In genomic region chr10:81167200-81168086, GRCm38 (mm10) we compare ENCODE assay signal across 8 mouse cellular contexts. TPM values are rescaled to one million over a fixed set of nuclear protein-coding genes. Genes with fewer than 3 reads are reported as not detected.
DNase-seq lines count a peak whose midpoint lies in the region; ATAC-seq and TF ChIP-seq lines count a peak whose summit lies in the region.

Gene Pias4 (minus strand): TSS chr10:81167923.

- no peaks in the 10 kb centered on the region for H3K27me3 ChIP-seq in heart, embryonic 12.5 days (replicated peaks)
- no peaks in the 10 kb centered on the region for H3K27me3 ChIP-seq in kidney, postnatal 0 days (ENCODE audit: insufficient read depth, low read length)
- no peaks in the 10 kb centered on the region for H3K27me3 ChIP-seq in liver, embryonic 11.5 days (replicated peaks; ENCODE audit: control insufficient read depth, insufficient read depth, low read length)
- no peaks in the 10 kb centered on the region for H3K27me3 ChIP-seq in stomach, embryonic 14.5 days (ENCODE audit: control insufficient read depth, insufficient read depth, low read length)

- WGBS in heart, embryonic 12.5 days: under 1% methylated on average over 54 of the region's 64 CpGs
- WGBS in kidney, postnatal 0 days: under 1% methylated on average over 56 of the region's 64 CpGs
- WGBS in liver, embryonic 11.5 days: under 1% methylated on average over 64 of the region's 64 CpGs
- under 1% methylated on average over 45 of the region's 64 CpGs for WGBS in stomach, embryonic 14.5 days

- H3K9me3 ChIP-seq in heart, embryonic 12.5 days (replicated peaks): no peaks in the 10 kb centered on the region
- H3K9me3 ChIP-seq in kidney, postnatal 0 days (replicated peaks; ENCODE audit: low read length): no peaks in the 10 kb centered on the region
- H3K9me3 ChIP-seq in liver, embryonic 11.5 days (ENCODE audit: control insufficient read depth, low read length): no peaks in the 10 kb centered on the region
- H3K9me3 ChIP-seq in stomach, embryonic 14.5 days (ENCODE audit: control insufficient read depth, low read depth, low read length): no peaks in the 10 kb centered on the region

- H3K9ac ChIP-seq in heart, embryonic 12.5 days: peak within 1 kb of the TSS; percentile 92
- peak within 1 kb of the TSS; percentile 87 for H3K9ac ChIP-seq in kidney, postnatal 0 days (ENCODE audit: low read depth, low read length)
- peak within 1 kb of the TSS; percentile 87 for H3K9ac ChIP-seq in liver, embryonic 11.5 days (ENCODE audit: low read depth, low read length)
- peak within 1 kb of the TSS; percentile 66 for H3K9ac ChIP-seq in stomach, embryonic 14.5 days (replicated peaks; ENCODE audit: low read depth, low read length)

- peak within 1 kb of the TSS; percentile 89 for H3K4me3 ChIP-seq in heart, embryonic 12.5 days
- peak within 1 kb of the TSS; percentile 91 for H3K4me3 ChIP-seq in kidney, postnatal 0 days (replicated peaks; ENCODE audit: low read depth, low read length)
- H3K4me3 ChIP-seq in liver, embryonic 11.5 days (ENCODE audit: low read depth, low read length): peak within 1 kb of the TSS; percentile 92
- H3K4me3 ChIP-seq in stomach, embryonic 14.5 days (ENCODE audit: low read depth, low read length): peak within 1 kb of the TSS; percentile 80

- H3K4me1 ChIP-seq in heart, embryonic 12.5 days (replicated peaks): peaks cover 18% of the 10 kb centered on the region
- peaks cover 8% of the 10 kb centered on the region for H3K4me1 ChIP-seq in kidney, postnatal 0 days (replicated peaks; ENCODE audit: insufficient read depth, low read length)
- peaks cover 19% of the 10 kb centered on the region for H3K4me1 ChIP-seq in liver, embryonic 11.5 days (replicated peaks; ENCODE audit: control insufficient read depth, insufficient read depth, low read length)
- peaks cover 7% of the 10 kb centered on the region; the same call in 1 of the 2 replicates for H3K4me1 ChIP-seq in stomach, embryonic 14.5 days (ENCODE audit: control insufficient read depth, insufficient read depth, low read length)

- H3K4me2 ChIP-seq in heart, embryonic 12.5 days: peak within 1 kb of the TSS; percentile 90
- H3K4me2 ChIP-seq in kidney, postnatal 0 days (ENCODE audit: low read length): peak within 1 kb of the TSS; percentile 79
- peak within 1 kb of the TSS; percentile 93 for H3K4me2 ChIP-seq in liver, embryonic 11.5 days
- H3K4me2 ChIP-seq in stomach, embryonic 14.5 days (replicated peaks; ENCODE audit: low read depth, low read length): peak within 1 kb of the TSS; percentile 92

- H3K27ac ChIP-seq in heart, embryonic 12.5 days (ENCODE audit: poor library complexity, severe bottlenecking): peak within 1 kb of the TSS; percentile 69
- peak within 1 kb of the TSS; percentile 88 for H3K27ac ChIP-seq in kidney, postnatal 0 days
- H3K27ac ChIP-seq in liver, embryonic 11.5 days (ENCODE audit: low read depth, low read length): peak within 1 kb of the TSS; percentile 96
- peak within 1 kb of the TSS; percentile 66 for H3K27ac ChIP-seq in stomach, embryonic 14.5 days (ENCODE audit: low read length)

- ATAC-seq in erythroid progenitor cell, adult 5-6 weeks (replicated peaks; ENCODE audit: low FRiP score, poor library complexity, severe bottlenecking): peak; percentile 93
- peak; percentile 94 for ATAC-seq in heart, embryonic 12.5 days (ENCODE audit: insufficient number of reproducible peaks, low FRiP score)
- peak; percentile 87 for ATAC-seq in kidney, postnatal 0 days (replicated peaks; ENCODE audit: low FRiP score, low read depth)
- ATAC-seq in liver, embryonic 11.5 days (replicated peaks; ENCODE audit: low FRiP score): peak; percentile 88
- peak; percentile 91 for ATAC-seq in stomach, embryonic 14.5 days (ENCODE audit: insufficient number of reproducible peaks, insufficient read depth, low FRiP score, low read depth)

- DNase-seq in CD4-positive helper T cell, adult 2 months (ENCODE audit: low read depth, low spot score): peak; percentile 100
- DNase-seq in brain, embryonic 18.5 days (ENCODE audit: low read depth, low spot score): peak; percentile 99
- DNase-seq in kidney, postnatal 0 days (ENCODE audit: low spot score): peak; percentile 99
- peak; percentile 99 for DNase-seq in liver, embryonic 11.5 days (ENCODE audit: low spot score)
- peak; percentile 100 for DNase-seq in naive thymus-derived CD4-positive, alpha-beta T cell, adult 2 months (ENCODE audit: low read depth)

- peaks cover 22% of the 10 kb centered on the region for H3K36me3 ChIP-seq in heart, embryonic 12.5 days
- 0 out of 2 replicates have a peak, but pooled peaks cover 7% of the 10 kb centered on the region for H3K36me3 ChIP-seq in kidney, postnatal 0 days (ENCODE audit: insufficient read depth, low read length)
- peaks cover 13% of the 10 kb centered on the region for H3K36me3 ChIP-seq in liver, embryonic 11.5 days (ENCODE audit: control insufficient read depth, insufficient read depth, low read length)
- peaks cover 10% of the 10 kb centered on the region; the same call in 1 of the 2 replicates for H3K36me3 ChIP-seq in stomach, embryonic 14.5 days (ENCODE audit: control insufficient read depth, insufficient read depth, low read length)

- TF ChIP-seq CTCF in kidney, postnatal 0 days (IDR thresholded peaks at IDR 0.05; ENCODE audit: low read depth): no peak

RNA-seq across cellular contexts. Expression of gene Pias4, which starts in this region (rescaled TPM):
- total RNA-seq in erythroid progenitor cell, adult 5-6 weeks (2015; ENCODE audit: low replicate concordance): 24.1 and 27.2 TPM in 2 replicates
- 15.3 and 46.0 TPM in 2 replicates for total RNA-seq in erythroid progenitor cell, adult 5-6 weeks (2017; ENCODE audit: low replicate concordance)
- polyA plus RNA-seq in heart, embryonic 12.5 days (2016; fragmentation: Nextera tagmentation; extraction: Ambion mirVana): 36.0 and 36.1 TPM in 2 replicates
- polyA plus RNA-seq in kidney, postnatal 0 days (2015; fragmentation: Nextera tagmentation; extraction: Ambion mirVana): 28.4 and 32.0 TPM in 2 replicates
- polyA plus RNA-seq in liver, embryonic 11.5 days (2014; fragmentation: Nextera tagmentation; extraction: Ambion mirVana): 41.2 and 50.9 TPM in 2 replicates
- 32.7 and 40.9 TPM in 2 replicates for polyA plus RNA-seq in stomach, embryonic 14.5 days (2014; fragmentation: Nextera tagmentation; extraction: Ambion mirVana)

Comparison
In these comparisons a context has a peak if more than half of its experiments do, and no peak if none do; other contexts are left out.
1. Peak in every context shown above with its lines: DNase-seq, ATAC-seq, H3K4me3 ChIP-seq and H3K27ac ChIP-seq.